Mouse (Mus musculus): ENCODE measurements around the gene Ralgapa2.

GRCm38 (mm10) chr2:146499111-146499510, 13.0 kb downstream of the Ralgapa2 start:
- TF ChIP-seq POLR2A (IDR thresholded peaks at IDR 0.05; ENCODE audit: low read depth, low read length) (no peak), CTCF (IDR thresholded peaks at IDR 0.05; ENCODE audit: extremely low read depth, insufficient read depth, insufficient read length, insufficient replicate concordance) (no peak)
